Mouse (Mus musculus) lung, adult 2 months (tissue): ENCODE data around the gene Ptpn3. TPM values are rescaled to one million over a fixed set of nuclear protein-coding genes. Genes with fewer than 3 reads are reported as not detected.
"Not testable (repeated sequence)": the region's sequence is repeated elsewhere in the genome, so short reads cannot be mapped to it uniquely, and the experiment has no call there.

Experiments used
- DNase-seq: peaks from one replicate; pipeline ENCODE4 v3.0.0; 2022
- H3K4me1 ChIP-seq: fragments of 200-500 bp; 2 replicates; pipeline ENCODE4 v1.6.1; 2011; ENCODE audit warnings: low read length; ENCODE audit not compliant: control insufficient read depth, insufficient read depth
- H3K4me3 ChIP-seq: fragments of 200-500 bp; replicated peaks from 2 replicates; pipeline ENCODE3; 2011; ENCODE audit warnings: low read depth, mild to moderate bottlenecking, control low read depth, low read length; ENCODE audit errors: extremely low read depth
- CTCF ChIP-seq: fragments of 200-500 bp; IDR thresholded peaks from 2 replicates; pipeline ENCODE4 v1.5.1; 2011; ENCODE audit warnings: mild to moderate bottlenecking, low read length, control low read depth; ENCODE audit not compliant: insufficient read depth
- POLR2A ChIP-seq: fragments of 200-500 bp; IDR thresholded peaks from 2 replicates; pipeline ENCODE4 v1.6.1; 2011; ENCODE audit warnings: low read depth, mild to moderate bottlenecking, control low read depth, low read length, borderline replicate concordance; ENCODE audit errors: extremely low read depth
- WGBS: fragments of 180-500 bp; shearing (Covaris S2); methylation state at CpG from one replicate; pipeline ENCODE4 v1.1.7; 2018; 5-methylcytosine and 5-hydroxymethylcytosine counted together
- polyA plus RNA-seq: library from polyadenylated mRNA; depleted of rRNA; stranded (reverse); fragments of >200 nt; gene quantifications from 2 replicates; pipeline ENCODE4 v1.2.3, GENCODE M21; 2012

The Ptpn3 gene
- polyA plus RNA-seq, 1 experiment = 10.8 TPM

DNA sequence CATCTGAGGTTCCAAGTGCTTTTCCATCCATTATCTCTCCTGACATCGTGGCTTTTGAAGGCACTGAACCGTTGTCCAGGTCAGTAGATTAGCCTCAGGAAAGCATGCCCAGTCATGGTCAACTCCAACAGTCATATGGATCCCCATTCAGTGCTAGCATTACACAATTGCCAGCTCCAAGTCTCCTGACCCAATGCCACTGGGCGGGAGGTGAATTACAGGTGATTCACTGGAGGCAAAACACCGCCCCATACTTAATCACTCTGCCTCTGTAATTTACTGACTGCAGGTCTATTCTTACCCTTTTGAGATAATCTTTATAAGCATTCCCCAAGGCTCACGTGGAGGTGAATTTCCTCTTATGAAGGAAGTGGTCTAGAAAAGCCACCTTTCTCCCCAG, 19.5 kb downstream of the Ptpn3 start:
- Histone ChIP-seq H3K4me1 (peaks cover 11% of the 10 kb centered on the region), H3K4me3 (no peak overlapping the region)
- TF ChIP-seq CTCF (no peak), POLR2A (no peak)
- WGBS = 62% methylated on average over 5 of the region's 5 CpGs
- DNase-seq = no peak

GRCm38 (mm10) chr4:57280888-57281287, 20.7 kb downstream of the Ptpn3 start:
- no peak for DNase-seq
- WGBS = 70% methylated on average over 5 of the region's 5 CpGs

GRCm38 (mm10) chr4:57279229-57279628, 22.4 kb downstream of the Ptpn3 start:
- DNase-seq = peak; percentile 61
- WGBS = 11% methylated on average over 8 of the region's 8 CpGs

More at GRCm38 (mm10) chr4:57280888-57281287, 20.7 kb downstream of the Ptpn3 start:
- no peak overlapping the region for H3K4me3 ChIP-seq
- TF ChIP-seq CTCF = no peak
- TF ChIP-seq POLR2A = no peak
- H3K4me1 ChIP-seq = peaks cover 14% of the 10 kb centered on the region

GRCm38 (mm10) chr4:57278812-57279211, 22.8 kb downstream of the Ptpn3 start:
- no peak for TF ChIP-seq CTCF
- TF ChIP-seq POLR2A = no peak
- Histone ChIP-seq H3K4me1 (peaks cover 14% of the 10 kb centered on the region), H3K4me3 (no peak overlapping the region)
- no peak for DNase-seq
- 41% methylated on average over 10 of the region's 10 CpGs for WGBS

More at GRCm38 (mm10) chr4:57279229-57279628, 22.4 kb downstream of the Ptpn3 start:
- no peak for TF ChIP-seq POLR2A
- TF ChIP-seq CTCF = no peak
- Histone ChIP-seq H3K4me3 (no peak overlapping the region), H3K4me1 (peaks cover 14% of the 10 kb centered on the region)

- WGBS = 63% methylated on average over 3 of the region's 3 CpGs
Observed at GRCm38 (mm10) chr4:57277671-57278070, 24.0 kb downstream of the Ptpn3 start.

GRCm38 (mm10) chr4:57275116-57275743, 26.4 kb downstream of the Ptpn3 start:
- peak; percentile 58 for DNase-seq
- TF ChIP-seq POLR2A (no peak), CTCF (peak; percentile 98)
- Histone ChIP-seq H3K4me3 (no peak overlapping the region), H3K4me1 (peaks cover 14% of the 10 kb centered on the region)
- WGBS = 5% methylated on average over 8 of the region's 8 CpGs

More at GRCm38 (mm10) chr4:57277671-57278070, 24.0 kb downstream of the Ptpn3 start:
- DNase-seq = no peak
- Histone ChIP-seq H3K4me3 (no peak overlapping the region), H3K4me1 (peaks cover 14% of the 10 kb centered on the region)
- TF ChIP-seq POLR2A (no peak), CTCF (no peak)

- Histone ChIP-seq H3K4me1 (peaks cover 4% of the 10 kb centered on the region), H3K4me3 (no peak overlapping the region)
- TF ChIP-seq CTCF (no peak), POLR2A (no peak)
- no peak for DNase-seq
- WGBS = 53% methylated on average over 15 of the region's 15 CpGs
Observed at GRCm38 (mm10) chr4:57273532-57274502, 27.8 kb downstream of the Ptpn3 start.

- TF ChIP-seq CTCF (peak; percentile 29; the same call in 1 of the 2 replicates), POLR2A (no peak)
- Histone ChIP-seq H3K4me1 (no peaks in the 10 kb centered on the region; the same call in 1 of the 2 replicates), H3K4me3 (no peak overlapping the region)
- no peak for DNase-seq
- 80% methylated on average over 8 of the region's 8 CpGs for WGBS
Observed at GRCm38 (mm10) chr4:57270991-57271390, 30.6 kb downstream of the Ptpn3 start.

GRCm38 (mm10) chr4:57270489-57270888, 31.1 kb downstream of the Ptpn3 start:
- H3K4me1 ChIP-seq, DNase-seq, H3K4me3 ChIP-seq: not testable (repeated sequence)
- 92% methylated on average over 5 of the region's 5 CpGs for WGBS
